Mouse (Mus musculus) NIH3T3 (cell line): Measurements from ENCODE around the gene Uba52.

Experiments
- DNase-seq: peaks from one replicate; pipeline ENCODE4 v3.0.0-alpha.2; 2012; ENCODE audit warnings: low read depth

Uba52 gene

DNA sequence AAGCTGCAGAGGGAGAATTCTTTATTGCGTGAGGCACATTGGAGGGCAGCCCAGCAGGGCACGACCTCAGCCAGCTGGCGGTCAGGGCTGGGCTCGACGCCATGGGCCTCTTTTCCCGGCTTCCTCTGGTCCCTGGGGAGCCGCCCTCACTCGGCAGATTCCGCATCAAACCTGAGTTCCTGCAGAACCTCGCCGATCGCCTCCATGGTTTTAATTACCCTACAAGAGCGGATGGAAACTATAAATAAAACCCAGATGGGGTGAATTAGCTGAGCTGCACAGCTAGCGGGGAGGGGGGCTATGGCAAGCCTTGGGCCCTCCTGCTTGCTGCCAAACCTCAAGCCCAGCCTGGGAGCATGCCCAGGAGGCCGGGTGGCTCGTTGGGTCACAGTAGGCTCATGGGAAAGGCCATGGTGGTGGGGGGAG, 6.3 kb downstream of the Uba52 start:
- peak; percentile 99 for DNase-seq

- DNase-seq, result peak; percentile 92
Measured at GRCm38 (mm10) chr8:70503062-70503750, 7.4 kb downstream of the Uba52 start.

DNA sequence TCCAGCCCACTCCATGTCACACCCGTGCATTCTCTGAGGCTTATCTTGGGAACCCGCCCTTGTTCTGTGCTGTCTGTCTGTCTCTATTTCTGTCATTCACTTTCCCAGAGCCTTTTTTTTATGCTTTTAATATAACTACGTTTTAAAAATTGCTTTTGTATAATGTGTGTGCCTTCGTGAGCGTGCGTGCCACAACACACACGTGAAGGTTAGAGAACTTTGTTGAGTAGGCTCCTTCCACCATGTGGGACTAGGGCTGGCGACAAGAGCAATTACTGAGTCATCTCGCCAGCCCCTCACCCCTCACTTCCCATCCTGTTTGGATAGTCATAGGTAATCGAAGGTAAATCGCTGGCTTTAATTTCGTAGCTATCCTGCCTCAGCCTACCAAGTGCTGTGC, 8.1 kb downstream of the Uba52 start:
- no peak for DNase-seq

DNA sequence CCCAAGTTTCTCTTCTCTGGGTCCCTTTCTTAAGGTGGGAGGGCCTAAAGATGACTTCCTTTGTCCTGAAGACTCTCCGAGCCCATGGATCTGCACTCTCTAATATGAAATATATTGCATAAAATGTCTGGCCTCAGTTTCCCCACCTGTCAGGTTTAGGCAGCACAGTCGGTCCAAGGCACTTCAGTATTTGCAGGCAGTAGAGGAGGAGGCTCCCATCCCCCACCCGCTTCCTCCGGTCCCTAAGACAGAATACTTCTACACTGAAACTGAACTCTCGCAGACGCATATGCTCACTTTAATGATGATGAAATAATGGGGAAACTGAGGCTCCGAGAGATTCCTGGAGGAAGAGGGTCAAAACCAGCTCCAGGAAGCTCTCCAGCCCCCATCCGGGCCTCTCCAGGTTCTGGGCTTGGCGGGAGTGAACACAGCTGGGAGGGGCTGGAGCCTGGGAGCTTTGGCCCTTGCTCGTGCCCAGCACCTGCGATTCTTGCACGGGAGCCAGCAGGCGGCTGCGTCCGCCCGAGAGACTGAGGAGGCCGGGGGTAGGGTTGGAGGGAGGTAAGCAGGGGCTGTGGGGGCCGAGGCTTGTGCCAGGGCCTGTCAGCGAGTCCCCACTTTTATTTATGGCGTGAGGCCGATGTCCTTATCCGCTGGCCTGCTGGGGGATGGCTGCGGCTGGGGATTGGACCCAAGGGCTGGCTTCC, 8.6 kb downstream of the Uba52 start:
- DNase-seq, result peak; percentile 59

GRCm38 (mm10) chr8:70500386-70501301, 10.0 kb downstream of the Uba52 start:
- DNase-seq, result no peak

DNA sequence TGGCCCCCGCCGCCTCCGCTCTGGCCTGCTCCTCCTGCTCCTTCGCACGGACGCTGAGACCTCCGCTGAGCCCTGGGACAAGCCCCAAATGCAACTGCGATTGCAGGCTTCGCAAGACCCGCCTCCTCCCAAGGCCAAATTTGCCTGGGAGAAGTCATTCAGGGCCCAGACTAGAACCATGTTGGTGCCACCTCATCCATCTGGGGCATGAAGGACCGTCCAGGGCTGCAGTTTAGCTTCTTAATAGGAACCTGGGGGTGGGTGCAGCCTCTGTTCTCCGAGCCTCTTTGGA, 14.9 kb downstream of the Uba52 start:
- DNase-seq, result peak; percentile 61

GRCm38 (mm10) chr8:70495001-70495770, 15.4 kb downstream of the Uba52 start:
- no peak for DNase-seq

DNA sequence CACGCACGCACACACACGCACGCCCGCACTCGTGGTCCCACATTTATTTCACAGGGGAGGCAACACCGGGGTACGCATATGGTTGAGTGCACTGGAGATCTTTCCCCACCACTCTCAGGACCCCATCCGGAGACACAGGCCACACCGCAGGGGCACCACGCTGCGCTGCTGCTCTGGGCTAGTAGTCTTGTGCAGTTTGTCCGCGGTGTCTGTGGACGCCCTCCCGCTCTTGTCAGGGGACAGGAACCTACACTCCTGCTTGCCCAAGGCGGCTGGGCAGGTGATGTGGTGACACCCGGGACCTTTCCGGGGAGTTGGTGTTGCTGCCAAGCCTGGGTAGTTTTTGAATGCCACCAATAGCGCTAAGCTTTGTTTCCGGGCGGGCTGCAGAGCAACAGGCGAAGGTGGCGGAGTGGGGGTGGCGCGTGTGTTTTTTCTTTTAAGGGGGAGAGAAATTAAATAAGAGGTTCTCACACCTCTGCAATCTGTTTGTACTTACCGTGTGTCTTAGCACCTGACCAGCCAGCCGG, 16.1 kb downstream of the Uba52 start:
- no peak for DNase-seq

DNA sequence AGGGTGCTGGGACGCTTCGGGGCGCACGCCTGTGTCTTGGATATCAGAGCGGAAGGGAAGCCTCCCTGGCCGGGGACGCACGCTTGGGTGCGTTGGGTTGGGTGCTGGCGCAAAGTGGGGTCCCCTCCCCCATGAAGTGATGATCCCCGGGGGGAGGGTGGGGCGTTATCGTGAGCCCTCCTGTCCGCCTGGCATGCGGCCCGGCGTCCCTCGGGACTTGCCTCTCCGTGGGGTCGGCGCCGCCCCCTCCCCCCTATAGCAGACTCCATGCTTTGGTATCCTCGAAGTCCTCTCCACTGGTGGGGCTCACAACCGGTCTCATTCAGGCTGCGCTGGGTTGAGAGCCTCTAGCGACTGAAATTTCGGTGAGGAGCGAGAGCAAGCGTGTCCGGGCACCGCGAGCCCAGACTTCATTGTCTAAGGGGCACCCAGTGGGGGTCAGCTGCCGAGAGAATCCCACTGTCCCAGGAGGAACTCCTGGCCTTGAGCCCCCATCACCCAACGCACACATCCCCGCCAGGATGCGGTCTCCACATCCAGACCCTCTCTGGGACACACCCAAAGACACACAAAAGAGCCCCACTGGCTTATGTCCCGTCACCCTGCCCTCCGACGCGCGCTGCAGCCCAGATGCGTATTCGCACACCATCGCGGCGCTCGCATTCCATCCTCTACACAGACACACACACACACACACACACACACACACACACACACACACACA, 16.7 kb downstream of the Uba52 start:
- peak; percentile 59 for DNase-seq

GRCm38 (mm10) chr8:70492664-70493640, 17.6 kb downstream of the Uba52 start, which contains the start of gene Crlf1:
Gene Crlf1 (plus strand): TSS chr8:70493158.
- DNase-seq, result peak; percentile 65

GRCm38 (mm10) chr8:70490880-70491495, 19.6 kb downstream of the Uba52 start:
- no peak for DNase-seq

DNA sequence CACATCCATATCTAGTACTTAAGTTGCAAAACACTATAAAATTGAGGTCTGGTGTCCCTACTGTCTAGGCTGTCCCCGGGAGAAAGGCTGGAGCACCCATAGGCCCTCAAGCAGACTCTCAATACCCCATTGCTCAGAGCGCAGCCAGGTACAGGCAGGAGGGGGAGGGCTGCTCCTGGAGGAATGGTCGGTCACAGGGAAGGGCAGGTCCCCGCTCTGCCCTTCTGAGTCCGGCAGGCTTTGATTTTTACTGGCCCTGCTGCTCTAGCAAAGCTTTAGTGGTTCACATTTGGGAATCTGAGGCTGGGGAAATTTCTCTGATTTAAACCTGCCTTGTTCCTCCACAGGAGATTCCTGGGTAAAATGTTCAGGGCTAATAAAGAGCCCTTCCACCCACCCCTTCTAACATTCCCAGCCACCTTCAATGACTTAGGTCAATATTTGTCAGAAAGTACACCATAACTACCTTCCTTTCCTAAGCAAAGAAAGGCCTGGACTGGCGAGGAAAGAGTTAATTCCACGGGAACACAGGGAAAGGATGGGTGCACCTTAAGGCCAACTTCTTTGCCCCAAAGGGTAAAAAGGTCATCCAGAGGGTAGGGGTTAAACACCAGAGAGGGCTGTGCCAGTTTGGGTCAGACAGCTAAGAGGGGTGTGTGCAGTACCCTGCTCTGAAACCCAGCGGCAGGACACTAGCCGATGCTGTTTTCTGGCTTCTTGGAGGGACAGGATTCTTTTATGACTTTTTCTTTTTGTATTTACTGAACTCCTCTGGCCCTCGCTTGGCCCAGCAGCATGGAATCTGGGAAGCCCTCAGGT, 20.3 kb downstream of the Uba52 start:
- no peak for DNase-seq

DNA sequence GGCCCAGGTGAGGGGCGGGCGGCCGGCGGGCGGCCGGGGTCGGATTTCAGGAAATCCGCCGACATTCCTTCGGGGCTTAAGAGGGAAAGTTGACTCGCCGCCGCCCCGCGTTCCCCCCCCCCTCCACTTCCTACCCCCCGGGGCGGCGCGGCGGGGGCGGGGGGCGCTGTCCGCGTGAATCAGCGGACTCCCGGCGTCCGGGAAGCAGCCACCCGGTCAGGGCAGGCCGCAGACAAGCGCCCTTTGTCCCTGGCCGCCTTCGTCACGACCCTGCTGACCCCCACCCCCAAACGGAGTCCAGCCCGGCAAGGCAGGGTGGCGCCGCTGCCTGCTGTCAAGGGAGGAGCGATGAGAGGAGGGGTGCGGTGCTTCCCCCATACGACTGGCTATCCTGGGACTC, 21.0 kb downstream of the Uba52 start:
- peak; percentile 63 for DNase-seq

DNA sequence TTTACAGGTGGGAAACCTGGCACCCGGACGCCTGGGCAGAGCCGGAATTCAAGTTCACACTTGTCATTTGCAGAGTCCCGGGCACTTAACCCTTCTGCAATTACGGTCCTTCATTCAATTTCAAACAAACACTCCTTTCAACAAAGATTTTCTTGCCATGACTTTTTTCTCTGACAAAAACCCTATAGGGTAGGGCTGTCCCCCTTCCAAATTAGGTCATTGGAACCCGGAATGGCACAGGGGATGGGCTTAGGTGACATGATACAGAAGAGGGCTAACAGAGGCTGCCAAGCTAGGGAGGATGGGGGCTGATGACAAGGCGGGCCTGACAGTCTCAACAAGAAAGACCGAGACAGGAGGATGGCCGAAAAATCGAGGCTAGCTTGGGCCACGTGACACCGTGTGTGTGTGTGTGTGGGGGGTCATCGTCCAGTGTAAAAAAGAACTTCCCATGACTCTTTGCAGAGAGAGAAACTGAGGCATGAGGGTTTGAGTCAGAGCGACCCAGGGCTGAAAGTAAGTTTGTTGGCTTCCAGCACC, 21.6 kb downstream of the Uba52 start:
- no peak for DNase-seq

DNA sequence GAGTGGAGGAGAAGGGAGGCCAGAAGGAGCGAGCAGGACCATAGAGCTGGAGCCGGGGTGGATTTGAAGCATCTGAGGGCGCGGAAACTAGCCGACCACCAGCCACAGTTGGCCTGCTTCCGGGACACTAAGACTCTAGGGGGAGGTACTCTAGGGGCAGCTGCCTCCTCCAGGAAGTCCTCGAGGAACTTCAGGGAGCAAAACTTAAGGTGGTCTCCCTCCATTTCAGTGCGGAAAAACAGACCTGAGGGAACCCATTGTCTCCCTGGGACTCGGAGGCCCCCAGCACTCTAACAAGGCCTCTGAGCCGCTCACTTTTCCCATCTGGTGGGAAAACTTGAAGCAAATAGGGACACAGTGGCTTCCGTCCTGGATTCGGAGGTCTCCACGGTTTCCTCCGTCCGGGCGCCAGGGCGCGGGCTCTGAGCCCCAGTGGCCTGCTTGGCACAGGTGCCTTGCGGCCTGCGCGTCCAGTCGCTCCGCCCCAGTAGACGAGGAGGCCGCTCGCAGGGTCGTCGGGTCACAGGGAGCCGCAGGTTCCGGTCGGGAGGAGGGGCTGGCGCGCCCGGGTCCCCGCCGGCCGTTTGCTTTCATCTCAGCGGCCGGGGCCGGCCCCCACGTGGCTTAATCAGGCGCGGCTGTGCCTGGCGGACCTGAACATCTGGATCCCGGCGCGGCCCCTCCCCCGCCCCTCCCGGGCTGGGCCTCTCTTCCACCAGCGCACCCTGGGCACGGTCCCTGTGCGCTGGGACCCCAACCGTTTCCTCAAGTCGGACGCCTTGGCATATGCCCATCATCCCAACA, 22.4 kb downstream of the Uba52 start:
- DNase-seq, result no peak

GRCm38 (mm10) chr8:70486941-70487520, 23.6 kb downstream of the Uba52 start, which contains the start of gene Tmem59l:
Gene Tmem59l (minus strand): TSS chr8:70487358.
- no peak for DNase-seq

GRCm38 (mm10) chr8:70486191-70486681, 24.4 kb downstream of the Uba52 start:
- DNase-seq, result no peak
